Mouse (Mus musculus): ENCODE measurements around the gene Trim8. TPM values are rescaled to one million over a fixed set of nuclear protein-coding genes. Genes with fewer than 3 reads are reported as not detected.

Trim8 gene
- total and polyA plus RNA-seq, 2 experiments, result 7.3 to 20.0 TPM

GRCm38 (mm10) chr19:46477432-46477845, 24.1 kb upstream of the Trim8 start:
- TF ChIP-seq CTCF (IDR thresholded peaks at IDR 0.05; ENCODE audit: low read depth, low read length) (no peak), POLR2A (IDR thresholded peaks at IDR 0.05; ENCODE audit: extremely low read depth, insufficient read depth, low read length) (no peak)
- H3K9ac ChIP-seq (ENCODE audit: low read depth, low read length), result no peak overlapping the region
- H3K79me2 ChIP-seq (ENCODE audit: control insufficient read depth, insufficient read depth, low read length), result no peaks in the 10 kb centered on the region
- H3K4me1 ChIP-seq (ENCODE audit: control insufficient read depth, insufficient read depth, low read length), result peaks cover 4% of the 10 kb centered on the region; the same call in 1 of the 2 replicates
- no peak overlapping the region; the same call in 1 of the 2 replicates for H3K27ac ChIP-seq (replicated peaks; ENCODE audit: insufficient read depth, low read depth, low read length)
- no peak overlapping the region for H3K4me3 ChIP-seq (ENCODE audit: insufficient read depth, low read depth, low read length)
- no peak for DNase-seq (ENCODE audit: extremely low read depth, low read depth, low spot score)
- H3K27me3 ChIP-seq (ENCODE audit: control insufficient read depth, insufficient read depth, low read length), result no peaks in the 10 kb centered on the region
- WGBS, result 71% methylated on average over 10 of the region's 10 CpGs
- no peaks in the 10 kb centered on the region; the same call in 1 of the 2 replicates for H3K36me3 ChIP-seq (ENCODE audit: control insufficient read depth, insufficient read depth, low read length)

DNA sequence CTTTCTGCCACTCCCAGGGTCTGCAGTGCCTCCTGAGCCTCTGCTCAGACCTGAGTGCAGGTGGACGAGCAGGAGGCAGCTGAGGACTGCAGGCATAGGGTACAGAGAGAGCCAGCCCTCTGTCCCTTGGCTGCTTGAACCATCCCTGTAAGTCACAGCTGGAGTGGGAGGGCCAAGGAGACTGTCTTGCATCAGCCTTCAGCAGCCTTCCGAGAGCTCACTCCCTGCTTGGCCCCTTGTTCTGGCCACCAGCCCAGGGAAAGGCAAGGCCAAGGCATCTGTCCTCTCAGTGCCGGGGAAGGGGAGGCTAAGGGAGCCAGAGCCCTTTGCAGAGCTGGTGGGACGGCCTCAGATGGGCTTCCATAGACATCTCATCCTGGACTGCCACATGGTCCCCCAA, 23.3 kb upstream of the Trim8 start:
- 72% methylated on average over 4 of the region's 4 CpGs for WGBS
- no peak overlapping the region for H3K27ac ChIP-seq (replicated peaks; ENCODE audit: insufficient read depth, low read depth, low read length)

GRCm38 (mm10) chr19:46478826-46479225, 22.7 kb upstream of the Trim8 start:
- WGBS, result 68% methylated on average over 5 of the region's 5 CpGs
- Histone ChIP-seq H3K27ac (replicated peaks; ENCODE audit: insufficient read depth, low read depth, low read length) (peak overlapping the region; percentile 50), H3K9ac (ENCODE audit: low read depth, low read length) (no peak overlapping the region), H3K4me3 (ENCODE audit: insufficient read depth, low read depth, low read length) (no peak overlapping the region), H3K4me1 (ENCODE audit: control insufficient read depth, insufficient read depth, low read length) (peaks cover 7% of the 10 kb centered on the region), H3K27me3 (ENCODE audit: control insufficient read depth, insufficient read depth, low read length) (no peaks in the 10 kb centered on the region), H3K79me2 (ENCODE audit: control insufficient read depth, insufficient read depth, low read length) (no peaks in the 10 kb centered on the region), H3K36me3 (ENCODE audit: control insufficient read depth, insufficient read depth, low read length) (no peaks in the 10 kb centered on the region; the same call in 1 of the 2 replicates)
- DNase-seq (ENCODE audit: extremely low read depth, low read depth, low spot score), result peak; percentile 31
- no peak for TF ChIP-seq POLR2A (IDR thresholded peaks at IDR 0.05; ENCODE audit: extremely low read depth, insufficient read depth, low read length)
- no peak for TF ChIP-seq CTCF (IDR thresholded peaks at IDR 0.05; ENCODE audit: low read depth, low read length)

More for the DNA sequence above, 23.3 kb upstream of the Trim8 start:
- TF ChIP-seq CTCF (IDR thresholded peaks at IDR 0.05; ENCODE audit: low read depth, low read length) (no peak), POLR2A (IDR thresholded peaks at IDR 0.05; ENCODE audit: extremely low read depth, insufficient read depth, low read length) (no peak)
- Histone ChIP-seq H3K9ac (ENCODE audit: low read depth, low read length) (no peak overlapping the region), H3K36me3 (ENCODE audit: control insufficient read depth, insufficient read depth, low read length) (no peaks in the 10 kb centered on the region; the same call in 1 of the 2 replicates), H3K4me1 (ENCODE audit: control insufficient read depth, insufficient read depth, low read length) (peaks cover 7% of the 10 kb centered on the region; the same call in 1 of the 2 replicates), H3K4me3 (ENCODE audit: insufficient read depth, low read depth, low read length) (no peak overlapping the region), H3K79me2 (ENCODE audit: control insufficient read depth, insufficient read depth, low read length) (no peaks in the 10 kb centered on the region), H3K27me3 (ENCODE audit: control insufficient read depth, insufficient read depth, low read length) (no peaks in the 10 kb centered on the region)
- DNase-seq (ENCODE audit: extremely low read depth, low read depth, low spot score), result no peak

- Histone ChIP-seq H3K79me2 (ENCODE audit: control insufficient read depth, insufficient read depth, low read length) (no peaks in the 10 kb centered on the region), H3K4me3 (ENCODE audit: insufficient read depth, low read depth, low read length) (no peak overlapping the region), H3K4me1 (ENCODE audit: control insufficient read depth, insufficient read depth, low read length) (peaks cover 13% of the 10 kb centered on the region), H3K27ac (replicated peaks; ENCODE audit: insufficient read depth, low read depth, low read length) (peak overlapping the region; percentile 50), H3K36me3 (ENCODE audit: control insufficient read depth, insufficient read depth, low read length) (no peaks in the 10 kb centered on the region; the same call in 1 of the 2 replicates), H3K9ac (ENCODE audit: low read depth, low read length) (no peak overlapping the region), H3K27me3 (ENCODE audit: control insufficient read depth, insufficient read depth, low read length) (no peaks in the 10 kb centered on the region)
- 75% methylated on average over 21 of the region's 21 CpGs for WGBS
- no peak for DNase-seq (ENCODE audit: extremely low read depth, low read depth, low spot score)
- TF ChIP-seq POLR2A (IDR thresholded peaks at IDR 0.05; ENCODE audit: extremely low read depth, insufficient read depth, low read length), result no peak
- no peak for TF ChIP-seq CTCF (IDR thresholded peaks at IDR 0.05; ENCODE audit: low read depth, low read length)
Measured at GRCm38 (mm10) chr19:46479306-46480075, 22.0 kb upstream of the Trim8 start.

- TF ChIP-seq POLR2A (IDR thresholded peaks at IDR 0.05; ENCODE audit: extremely low read depth, insufficient read depth, low read length), result no peak
- no peak for TF ChIP-seq CTCF (IDR thresholded peaks at IDR 0.05; ENCODE audit: low read depth, low read length)
- Histone ChIP-seq H3K4me1 (ENCODE audit: control insufficient read depth, insufficient read depth, low read length) (peaks cover 20% of the 10 kb centered on the region), H3K9ac (ENCODE audit: low read depth, low read length) (no peak overlapping the region), H3K79me2 (ENCODE audit: control insufficient read depth, insufficient read depth, low read length) (no peaks in the 10 kb centered on the region), H3K27ac (replicated peaks; ENCODE audit: insufficient read depth, low read depth, low read length) (no peak overlapping the region), H3K36me3 (ENCODE audit: control insufficient read depth, insufficient read depth, low read length) (no peaks in the 10 kb centered on the region), H3K27me3 (ENCODE audit: control insufficient read depth, insufficient read depth, low read length) (no peaks in the 10 kb centered on the region), H3K4me3 (ENCODE audit: insufficient read depth, low read depth, low read length) (no peak overlapping the region)
- 85% methylated on average over 10 of the region's 10 CpGs for WGBS
- DNase-seq (ENCODE audit: extremely low read depth, low read depth, low spot score), result no peak
Measured at GRCm38 (mm10) chr19:46480624-46481345, 20.7 kb upstream of the Trim8 start.
